Mouse (Mus musculus): Measurements from ENCODE around the gene Fancd2os. TPM values are rescaled to one million over a fixed set of nuclear protein-coding genes. Genes with fewer than 3 reads are reported as not detected.
A peak's percentile ranks its signal among the peaks of the same experiment; 100 is the strongest.

The Fancd2os gene
- polyA plus RNA-seq, 1 experiment from 2014 or later: not detected

GRCm38 (mm10) chr6:113638302-113639040, 38.0 kb upstream of the Fancd2os start, which contains the start of gene Irak2:
TSS of gene Irak2 (plus strand) at chr6:113638467.
- ATAC-seq (ENCODE audit: insufficient read depth, low FRiP score, low TSS enrichment) (peak; percentile 91), DNase-seq (ENCODE audit: low spot score) (peak; percentile 93)
- Histone ChIP-seq H3K9me3 (ENCODE audit: control insufficient read depth, low read length) (no peaks in the 10 kb centered on the region), H3K4me1 (ENCODE audit: control insufficient read depth, insufficient read depth, low read length) (0 out of 2 replicates have a peak, but pooled peaks cover 3% of the 10 kb centered on the region), H3K4me3 (ENCODE audit: low read depth, low read length) (peak within 1 kb of the TSS; percentile 40), H3K36me3 (ENCODE audit: control insufficient read depth, insufficient read depth, low read length) (no peaks in the 10 kb centered on the region), H3K27me3 (ENCODE audit: control insufficient read depth, insufficient read depth, low read length) (no peaks in the 10 kb centered on the region), H3K9ac (ENCODE audit: low read length) (peak within 1 kb of the TSS; percentile 56), H3K4me2 (ENCODE audit: low read depth) (peak within 1 kb of the TSS; percentile 65), H3K27ac (ENCODE audit: low read depth, low read length) (no peak within 1 kb of the TSS)
- 10% methylated on average over 37 of the region's 37 CpGs for WGBS

GRCm38 (mm10) chr6:113632863-113633262, 32.3 kb upstream of the Fancd2os start:
- no peak overlapping the region for H3K4me2 ChIP-seq (ENCODE audit: low read depth)
- DNase-seq (ENCODE audit: low spot score) (no peak), ATAC-seq (ENCODE audit: insufficient read depth, low FRiP score, low TSS enrichment) (no peak)
- no peak overlapping the region for H3K27ac ChIP-seq (ENCODE audit: low read depth, low read length)
- H3K4me1 ChIP-seq (ENCODE audit: control insufficient read depth, insufficient read depth, low read length): no peaks in the 10 kb centered on the region
- H3K27me3 ChIP-seq (ENCODE audit: control insufficient read depth, insufficient read depth, low read length): no peaks in the 10 kb centered on the region
- no peaks in the 10 kb centered on the region for H3K9me3 ChIP-seq (ENCODE audit: control insufficient read depth, low read length)
- peaks cover 5% of the 10 kb centered on the region; the same call in 1 of the 2 replicates for H3K36me3 ChIP-seq (ENCODE audit: control insufficient read depth, insufficient read depth, low read length)
- H3K4me3 ChIP-seq (ENCODE audit: low read depth, low read length): no peak overlapping the region
- no peak overlapping the region for H3K9ac ChIP-seq (ENCODE audit: low read length)
- 90% methylated on average over 4 of the region's 4 CpGs for WGBS

GRCm38 (mm10) chr6:113630322-113630721, 29.8 kb upstream of the Fancd2os start:
- no peaks in the 10 kb centered on the region for H3K27me3 ChIP-seq (ENCODE audit: control insufficient read depth, insufficient read depth, low read length)
- no peak overlapping the region for H3K4me2 ChIP-seq (ENCODE audit: low read depth)
- H3K9me3 ChIP-seq (ENCODE audit: control insufficient read depth, low read length): no peaks in the 10 kb centered on the region
- no peak overlapping the region for H3K27ac ChIP-seq (ENCODE audit: low read depth, low read length)
- 85% methylated on average over 5 of the region's 5 CpGs for WGBS
- peaks cover 7% of the 10 kb centered on the region for H3K36me3 ChIP-seq (ENCODE audit: control insufficient read depth, insufficient read depth, low read length)
- DNase-seq (ENCODE audit: low spot score) (no peak), ATAC-seq (ENCODE audit: insufficient read depth, low FRiP score, low TSS enrichment) (no peak)
- no peak overlapping the region for H3K4me3 ChIP-seq (ENCODE audit: low read depth, low read length)
- H3K4me1 ChIP-seq (ENCODE audit: control insufficient read depth, insufficient read depth, low read length): peaks cover 1% of the 10 kb centered on the region
- H3K9ac ChIP-seq (ENCODE audit: low read length): no peak overlapping the region

GRCm38 (mm10) chr6:113624989-113625770, 24.7 kb upstream of the Fancd2os start:
- H3K4me1 ChIP-seq (ENCODE audit: control insufficient read depth, insufficient read depth, low read length): peaks cover 8% of the 10 kb centered on the region
- 57% methylated on average over 5 of the region's 5 CpGs for WGBS
- no peak for ATAC-seq (ENCODE audit: insufficient read depth, low FRiP score, low TSS enrichment)
- no peak for DNase-seq (ENCODE audit: low spot score)
- H3K27ac ChIP-seq (ENCODE audit: low read depth, low read length): no peak overlapping the region
- H3K36me3 ChIP-seq (ENCODE audit: control insufficient read depth, insufficient read depth, low read length): peaks cover 4% of the 10 kb centered on the region
- peak overlapping the region; percentile 91 for H3K4me2 ChIP-seq (ENCODE audit: low read depth)
- no peaks in the 10 kb centered on the region for H3K9me3 ChIP-seq (ENCODE audit: control insufficient read depth, low read length)
- peak overlapping the region; percentile 73 for H3K4me3 ChIP-seq (ENCODE audit: low read depth, low read length)
- H3K9ac ChIP-seq (ENCODE audit: low read length): peak overlapping the region; percentile 91
- no peaks in the 10 kb centered on the region for H3K27me3 ChIP-seq (ENCODE audit: control insufficient read depth, insufficient read depth, low read length)

GRCm38 (mm10) chr6:113623941-113624751, 23.6 kb upstream of the Fancd2os start, which contains the start of gene Vhl:
TSS of gene Vhl (plus strand) at chr6:113623959.
- under 1% methylated on average over 56 of the region's 76 CpGs for WGBS
- peaks cover 2% of the 10 kb centered on the region for H3K36me3 ChIP-seq (ENCODE audit: control insufficient read depth, insufficient read depth, low read length)
- H3K4me3 ChIP-seq (ENCODE audit: low read depth, low read length): peak within 1 kb of the TSS; percentile 73
- ATAC-seq (ENCODE audit: insufficient read depth, low FRiP score, low TSS enrichment) (peak; percentile 89), DNase-seq (ENCODE audit: low spot score) (peak; percentile 88)
- H3K27ac ChIP-seq (ENCODE audit: low read depth, low read length): peak within 1 kb of the TSS; percentile 82
- H3K4me1 ChIP-seq (ENCODE audit: control insufficient read depth, insufficient read depth, low read length): peaks cover 8% of the 10 kb centered on the region
- H3K4me2 ChIP-seq (ENCODE audit: low read depth): peak within 1 kb of the TSS; percentile 91
- H3K27me3 ChIP-seq (ENCODE audit: control insufficient read depth, insufficient read depth, low read length): no peaks in the 10 kb centered on the region
- no peaks in the 10 kb centered on the region for H3K9me3 ChIP-seq (ENCODE audit: control insufficient read depth, low read length)
- peak within 1 kb of the TSS; percentile 91 for H3K9ac ChIP-seq (ENCODE audit: low read length)

- Histone ChIP-seq H3K36me3 (ENCODE audit: control insufficient read depth, insufficient read depth, low read length) (peaks cover 2% of the 10 kb centered on the region; the same call in 1 of the 2 replicates), H3K4me3 (ENCODE audit: low read depth, low read length) (peak overlapping the region; percentile 73), H3K4me1 (ENCODE audit: control insufficient read depth, insufficient read depth, low read length) (peaks cover 8% of the 10 kb centered on the region), H3K27me3 (ENCODE audit: control insufficient read depth, insufficient read depth, low read length) (no peaks in the 10 kb centered on the region), H3K27ac (ENCODE audit: low read depth, low read length) (no peak overlapping the region), H3K4me2 (ENCODE audit: low read depth) (peak overlapping the region; percentile 91), H3K9ac (ENCODE audit: low read length) (no peak overlapping the region), H3K9me3 (ENCODE audit: control insufficient read depth, low read length) (no peaks in the 10 kb centered on the region)
- no peak for ATAC-seq (ENCODE audit: insufficient read depth, low FRiP score, low TSS enrichment)
- DNase-seq (ENCODE audit: low spot score): no peak
- 67% methylated on average over 5 of the region's 5 CpGs for WGBS
These were observed 22.9 kb upstream of the Fancd2os start for GRCm38 (mm10) chr6:113623386-113623785.

GRCm38 (mm10) chr6:113615489-113615888, 15.0 kb upstream of the Fancd2os start:
- no peak for DNase-seq (ENCODE audit: low spot score)
- no peak overlapping the region for H3K27ac ChIP-seq (ENCODE audit: low read depth, low read length)
- 93% methylated on average over 4 of the region's 4 CpGs for WGBS
- H3K9ac ChIP-seq (ENCODE audit: low read length): no peak overlapping the region
- no peaks in the 10 kb centered on the region for H3K27me3 ChIP-seq (ENCODE audit: control insufficient read depth, insufficient read depth, low read length)
- no peak for ATAC-seq (ENCODE audit: insufficient read depth, low FRiP score, low TSS enrichment)
- no peak overlapping the region for H3K4me2 ChIP-seq (ENCODE audit: low read depth)
- no peak overlapping the region for H3K4me3 ChIP-seq (ENCODE audit: low read depth, low read length)
- H3K4me1 ChIP-seq (ENCODE audit: control insufficient read depth, insufficient read depth, low read length): no peaks in the 10 kb centered on the region
- H3K9me3 ChIP-seq (ENCODE audit: control insufficient read depth, low read length): no peaks in the 10 kb centered on the region
- H3K36me3 ChIP-seq (ENCODE audit: control insufficient read depth, insufficient read depth, low read length): peaks cover 12% of the 10 kb centered on the region

- WGBS: 97% methylated on average over 8 of the region's 8 CpGs
These were observed 14.5 kb upstream of the Fancd2os start for GRCm38 (mm10) chr6:113614997-113615396.

More at GRCm38 (mm10) chr6:113614997-113615396, 14.5 kb upstream of the Fancd2os start:
- Histone ChIP-seq H3K4me1 (ENCODE audit: control insufficient read depth, insufficient read depth, low read length) (no peaks in the 10 kb centered on the region), H3K4me3 (ENCODE audit: low read depth, low read length) (no peak overlapping the region), H3K27ac (ENCODE audit: low read depth, low read length) (no peak overlapping the region), H3K4me2 (ENCODE audit: low read depth) (no peak overlapping the region), H3K9ac (ENCODE audit: low read length) (no peak overlapping the region), H3K36me3 (ENCODE audit: control insufficient read depth, insufficient read depth, low read length) (peaks cover 12% of the 10 kb centered on the region), H3K9me3 (ENCODE audit: control insufficient read depth, low read length) (no peaks in the 10 kb centered on the region), H3K27me3 (ENCODE audit: control insufficient read depth, insufficient read depth, low read length) (no peaks in the 10 kb centered on the region)
- no peak for ATAC-seq (ENCODE audit: insufficient read depth, low FRiP score, low TSS enrichment)
- no peak for DNase-seq (ENCODE audit: low spot score)

Measured in neural tube, embryonic 11.5 days (tissue).